Mouse (Mus musculus) cortical plate, adult 2 months (tissue): ENCODE measurements at regions not wholly inside any gene's neighbourhood (a gene's known extent, or its start where the extent isn't known, plus 50 kb on each side); places are given as distances from the start of the nearest gene placed in this dataset.

Experiments
- H3K27ac ChIP-seq: fragments of 200-500 bp; 2 replicates; pipeline ENCODE4 v1.5.1; 2012; ENCODE audit warnings: low read length, control low read depth, inconsistent platforms; ENCODE audit not compliant: insufficient read depth
- H3K4me1 ChIP-seq: fragments of 200-500 bp; 2 replicates; pipeline ENCODE4 v1.6.1; 2011; ENCODE audit warnings: low read length; ENCODE audit not compliant: control insufficient read depth, insufficient read depth
- H3K4me3 ChIP-seq: fragments of 200-500 bp; 2 replicates; pipeline ENCODE4 v1.5.1; 2011; ENCODE audit warnings: mild to moderate bottlenecking, low read length, control low read depth; ENCODE audit not compliant: insufficient read depth
- CTCF ChIP-seq: fragments of 200-500 bp; IDR thresholded peaks from 2 replicates; pipeline ENCODE4 v1.5.1; 2011; ENCODE audit warnings: mild to moderate bottlenecking, control low read depth, low read length; ENCODE audit not compliant: insufficient read depth; ENCODE audit errors: extremely low read depth
- POLR2A ChIP-seq: fragments of 200-500 bp; IDR thresholded peaks from 2 replicates; pipeline ENCODE4 v1.6.1; 2011; ENCODE audit warnings: mild to moderate bottlenecking, low read length, control low read depth; ENCODE audit not compliant: insufficient read depth; ENCODE audit errors: extremely low read depth

- no peaks in the 10 kb centered on the region for H3K4me1 ChIP-seq
- TF ChIP-seq CTCF: no peak
- no peak for TF ChIP-seq POLR2A
- H3K4me3 ChIP-seq: no peak overlapping the region
- no peak overlapping the region for H3K27ac ChIP-seq
Observed at GRCm38 (mm10) chr10:16622821-16623220, 1100.2 kb upstream of the Cited2 start.

- no peak overlapping the region for H3K27ac ChIP-seq
- TF ChIP-seq POLR2A (no peak), CTCF (no peak)
- no peaks in the 10 kb centered on the region for H3K4me1 ChIP-seq
- H3K4me3 ChIP-seq: no peak overlapping the region
Observed at GRCm38 (mm10) chr10:16633236-16633635, 1089.8 kb upstream of the Cited2 start.

- TF ChIP-seq POLR2A (no peak), CTCF (no peak)
Observed at GRCm38 (mm10) chr10:16635463-16635862, 1087.6 kb upstream of the Cited2 start.

GRCm38 (mm10) chr10:16637006-16637405 lies 1086.0 kb upstream of the Cited2 start:
- H3K4me1 ChIP-seq: no peaks in the 10 kb centered on the region
- no peak overlapping the region for H3K4me3 ChIP-seq
- TF ChIP-seq CTCF: peak; percentile 27; the same call in 1 of the 2 replicates
- TF ChIP-seq POLR2A: no peak
- no peak overlapping the region for H3K27ac ChIP-seq

More at GRCm38 (mm10) chr10:16635463-16635862, 1087.6 kb upstream of the Cited2 start:
- Histone ChIP-seq H3K4me3 (no peak overlapping the region), H3K4me1 (no peaks in the 10 kb centered on the region), H3K27ac (no peak overlapping the region)

GRCm38 (mm10) chr10:16638111-16638510 lies 1084.9 kb upstream of the Cited2 start:
- TF ChIP-seq POLR2A (no peak), CTCF (no peak)
- no peak overlapping the region for H3K27ac ChIP-seq
- H3K4me3 ChIP-seq: no peak overlapping the region
- H3K4me1 ChIP-seq: no peaks in the 10 kb centered on the region

GRCm38 (mm10) chr10:16640136-16640535 lies 1082.9 kb upstream of the Cited2 start:
- Histone ChIP-seq H3K4me3 (no peak overlapping the region), H3K27ac (no peak overlapping the region), H3K4me1 (no peaks in the 10 kb centered on the region)
- no peak for TF ChIP-seq POLR2A

- Histone ChIP-seq H3K4me3 (no peak overlapping the region), H3K27ac (no peak overlapping the region), H3K4me1 (no peaks in the 10 kb centered on the region)
- TF ChIP-seq POLR2A: no peak
- TF ChIP-seq CTCF: no peak
Observed at GRCm38 (mm10) chr10:16650120-16650519, 1072.9 kb upstream of the Cited2 start.

GRCm38 (mm10) chr10:16652450-16652849 lies 1070.6 kb upstream of the Cited2 start:
- H3K4me1 ChIP-seq: no peaks in the 10 kb centered on the region
- H3K4me3 ChIP-seq: no peak overlapping the region
- H3K27ac ChIP-seq: no peak overlapping the region
- TF ChIP-seq CTCF: no peak
- no peak for TF ChIP-seq POLR2A

GRCm38 (mm10) chr10:16664483-16664882 lies 1058.5 kb upstream of the Cited2 start:
- no peak overlapping the region for H3K27ac ChIP-seq
- no peaks in the 10 kb centered on the region for H3K4me1 ChIP-seq
- H3K4me3 ChIP-seq: no peak overlapping the region
- TF ChIP-seq CTCF: no peak
- TF ChIP-seq POLR2A: no peak

GRCm38 (mm10) chr10:16670286-16670685 lies 1052.7 kb upstream of the Cited2 start:
- H3K4me3 ChIP-seq: no peak overlapping the region
- TF ChIP-seq CTCF (no peak), POLR2A (no peak)
- no peak overlapping the region for H3K27ac ChIP-seq
- H3K4me1 ChIP-seq: no peaks in the 10 kb centered on the region

- Histone ChIP-seq H3K4me3 (no peak overlapping the region), H3K4me1 (no peaks in the 10 kb centered on the region), H3K27ac (no peak overlapping the region)
- TF ChIP-seq CTCF (no peak), POLR2A (no peak)
Observed at GRCm38 (mm10) chr10:16681001-16681400, 1042.0 kb upstream of the Cited2 start.
